Comparison of ENCODE assay signal across 8 mouse cellular contexts in the genomic region with DNA sequence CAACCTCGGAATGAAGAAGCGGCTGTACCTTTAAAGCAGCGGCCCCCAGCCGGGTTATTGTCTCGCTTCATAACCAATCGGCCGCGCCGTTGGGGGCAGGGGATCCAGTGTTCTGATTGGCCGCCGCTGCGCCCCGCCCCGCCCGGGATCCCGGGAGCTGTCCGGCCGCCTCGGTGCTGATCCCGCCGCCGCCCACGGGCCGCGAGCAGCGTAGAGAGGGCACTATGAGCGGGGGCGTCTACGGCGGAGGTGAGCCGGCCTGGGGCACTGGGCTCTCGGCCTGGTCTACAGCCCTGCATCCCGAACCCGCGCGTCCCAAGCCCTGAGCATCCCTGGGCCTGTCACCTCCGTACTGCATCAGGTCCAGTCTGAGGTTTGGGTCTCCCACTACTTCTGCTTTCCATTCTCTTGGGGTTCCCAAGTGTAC. TPM values are rescaled to one million over a fixed set of nuclear protein-coding genes. Genes with fewer than 3 reads are reported as not detected.
DNase-seq lines count a peak whose midpoint lies in the region; ATAC-seq lines count a peak whose summit lies in the region.

A gene (plus strand): TSS at position 107 of the 427 bp plus-strand sequence.

- no peaks in the 10 kb centered on the region for H3K36me3 ChIP-seq in forebrain, embryonic 16.5 days (ENCODE audit: control insufficient read depth, insufficient read depth)
- no peaks in the 10 kb centered on the region; the same call in 1 of the 2 replicates for H3K36me3 ChIP-seq in hindbrain, embryonic 13.5 days

- H3K9ac ChIP-seq in forebrain, embryonic 16.5 days (replicated peaks; ENCODE audit: low read depth, low read length) = peak within 1 kb of the TSS; percentile 71
- peak within 1 kb of the TSS; percentile 87 for H3K9ac ChIP-seq in hindbrain, embryonic 13.5 days

- H3K27me3 ChIP-seq in forebrain, embryonic 16.5 days (replicated peaks; ENCODE audit: control insufficient read depth, insufficient read depth, low read length) = no peaks in the 10 kb centered on the region
- 0 out of 2 replicates have a peak, but pooled peaks cover 12% of the 10 kb centered on the region for H3K27me3 ChIP-seq in hindbrain, embryonic 13.5 days

- peak within 1 kb of the TSS; percentile 61 for H3K4me3 ChIP-seq in forebrain, embryonic 16.5 days (replicated peaks; ENCODE audit: low read length)
- H3K4me3 ChIP-seq in hindbrain, embryonic 13.5 days = peak within 1 kb of the TSS; percentile 77

- ATAC-seq in forebrain, embryonic 16.5 days = peak; percentile 98
- ATAC-seq in hindbrain, embryonic 13.5 days (ENCODE audit: low FRiP score) = peak; percentile 95

- DNase-seq in R1 (ENCODE audit: low read depth, low spot score) = peak; percentile 95
- peak; percentile 98 for DNase-seq in cerebellum, adult 18-20 months
- peak; percentile 88 to 90 for DNase-seq in layer of hippocampus, postnatal 36 days
- peak; percentile 74 for DNase-seq in lung, postnatal 10 days
- DNase-seq in ovary, postnatal 36 days (ENCODE audit: low spot score) = peak; percentile 82
- peak; percentile 66 for DNase-seq in yolk sac, embryonic 10.5 days (ENCODE audit: low spot score)

- peak within 1 kb of the TSS; percentile 51 for H3K4me2 ChIP-seq in forebrain, embryonic 16.5 days (ENCODE audit: low read length)
- H3K4me2 ChIP-seq in hindbrain, embryonic 13.5 days = peak within 1 kb of the TSS; percentile 84

- no peaks in the 10 kb centered on the region for H3K9me3 ChIP-seq in forebrain, embryonic 16.5 days (ENCODE audit: control insufficient read depth, low read length)
- H3K9me3 ChIP-seq in hindbrain, embryonic 13.5 days = no peaks in the 10 kb centered on the region

- H3K27ac ChIP-seq in forebrain, embryonic 16.5 days (ENCODE audit: low read length) = peak within 1 kb of the TSS; percentile 64
- H3K27ac ChIP-seq in hindbrain, embryonic 13.5 days = peak within 1 kb of the TSS; percentile 90

- H3K4me1 ChIP-seq in forebrain, embryonic 16.5 days (replicated peaks; ENCODE audit: control insufficient read depth, insufficient read depth, low read length) = peaks cover 8% of the 10 kb centered on the region
- peaks cover 15% of the 10 kb centered on the region for H3K4me1 ChIP-seq in hindbrain, embryonic 13.5 days (replicated peaks)

- 0% methylated on average over 31 of the region's 37 CpGs for whole genome bisulfite sequencing in forebrain, embryonic 16.5 days
- WGBS in hindbrain, embryonic 13.5 days = 2% methylated on average over 37 of the region's 37 CpGs

RNA-seq across cellular contexts. Expression of the gene that starts here (rescaled TPM):
- polyA plus RNA-seq in forebrain, embryonic 16.5 days (2015; fragmentation: Nextera tagmentation; extraction: Ambion mirVana) = 254 and 298 TPM in 2 replicates
- polyA plus RNA-seq in hindbrain, embryonic 13.5 days (2015; fragmentation: Nextera tagmentation; extraction: Ambion mirVana) = 256 and 271 TPM in 2 replicates
- 100 to 1,000 TPM; 127 to 138 TPM for total RNA-seq in layer of hippocampus, postnatal 36 days (2021)

Comparison
In these comparisons a context has a peak if more than half of its experiments do, and no peak if none do; other contexts are left out.
1. Peak in every context shown above with its lines: DNase-seq, ATAC-seq, H3K4me3 ChIP-seq and H3K27ac ChIP-seq.